ENCODE assay signal across 8 mouse cellular contexts in the genomic region with DNA sequence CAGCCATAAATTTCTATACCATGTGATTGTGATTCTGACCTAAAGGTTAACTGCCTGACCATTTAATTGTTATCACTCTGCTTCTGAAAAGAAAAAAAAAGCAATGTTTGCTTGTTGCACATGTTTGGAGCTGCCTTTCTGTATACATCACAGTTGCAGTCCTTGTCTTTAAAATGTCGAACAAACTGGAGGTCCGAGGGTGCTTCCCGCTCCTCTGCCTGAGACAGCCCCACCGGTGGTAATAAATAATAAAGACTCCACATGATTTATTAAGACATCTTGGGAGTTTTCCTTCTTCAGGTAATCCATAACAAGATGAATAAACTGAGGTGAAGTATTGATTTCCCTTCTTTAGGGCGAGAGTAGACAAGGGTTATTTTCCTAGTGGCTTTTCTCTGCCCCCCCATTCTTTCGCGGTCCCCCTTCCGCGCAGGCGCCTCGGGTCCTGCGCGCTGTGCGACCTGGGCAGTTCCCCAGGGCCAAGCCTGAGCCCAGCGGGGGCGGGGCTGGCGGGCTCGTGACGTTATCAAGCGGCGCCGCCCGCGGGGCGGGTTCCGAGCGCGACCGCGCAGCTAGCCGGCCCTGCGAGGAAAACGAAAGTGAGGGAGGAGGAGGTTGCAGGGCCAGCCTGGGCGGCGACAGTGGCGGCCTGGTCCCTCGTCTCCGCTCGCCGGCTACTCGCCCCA. TPM values are rescaled to one million over a fixed set of nuclear protein-coding genes. Genes with fewer than 3 reads are reported as not detected.
DNase-seq lines count a peak whose midpoint lies in the region; ATAC-seq and TF ChIP-seq lines count a peak whose summit lies in the region.

Gene Cmtr1 (plus strand): TSS at position 520 of the 686 bp plus-strand sequence.

- H3K4me1 ChIP-seq in heart, embryonic 11.5 days (ENCODE audit: control insufficient read depth, insufficient read depth, low read length), result peaks cover 10% of the 10 kb centered on the region
- H3K4me1 ChIP-seq in kidney, embryonic 16.5 days (ENCODE audit: insufficient read depth, low read length), result peaks cover 10% of the 10 kb centered on the region; the same call in 1 of the 2 replicates
- H3K4me1 ChIP-seq in liver, adult 2 months (ENCODE audit: control insufficient read depth, insufficient read depth, low read length), result no peaks in the 10 kb centered on the region; the same call in none of the 2 replicates

- 1% methylated on average over 41 of the region's 41 CpGs for WGBS in heart, embryonic 11.5 days (ENCODE audit: insufficient replicate concordance)
- under 1% methylated on average over 38 of the region's 41 CpGs for WGBS in kidney, embryonic 16.5 days
- WGBS in liver, adult 2 months, result 1% methylated on average over 41 of the region's 41 CpGs

- DNase-seq in B cell, adult 2 months, result peak; percentile 99 to 100
- peak; percentile 97 for DNase-seq in brain, adult 2 months (ENCODE audit: low read depth, low spot score)
- peak; percentile 73 for DNase-seq in liver, adult 2 months (ENCODE audit: extremely low read depth, low read depth, low spot score)
- DNase-seq in splenic B cell, adult 2 months (ENCODE audit: low read depth, low spot score), result peak; percentile 96

- peak; percentile 71 for TF ChIP-seq POLR2A in liver, adult 2 months (IDR thresholded peaks at IDR 0.05; ENCODE audit: extremely low read depth, insufficient read depth, low read length)
- peak; percentile 97 for TF ChIP-seq POLR2A in myocyte (IDR thresholded peaks at IDR 0.05; ENCODE audit: insufficient read length, low read depth)

- no peaks in the 10 kb centered on the region for H3K9me3 ChIP-seq in heart, embryonic 11.5 days (replicated peaks; ENCODE audit: control insufficient read depth, low read length)
- H3K9me3 ChIP-seq in kidney, embryonic 16.5 days (ENCODE audit: low read length), result no peaks in the 10 kb centered on the region

- H3K4me3 ChIP-seq in heart, embryonic 11.5 days (ENCODE audit: low read depth, low read length), result peak within 1 kb of the TSS; percentile 96
- H3K4me3 ChIP-seq in kidney, embryonic 16.5 days (ENCODE audit: low read length), result peak within 1 kb of the TSS; percentile 79
- H3K4me3 ChIP-seq in liver, adult 2 months (ENCODE audit: insufficient read depth, low read depth, low read length), result peak within 1 kb of the TSS; percentile 88
- peak within 1 kb of the TSS; percentile 83 for H3K4me3 ChIP-seq in myocyte

- H3K79me2 ChIP-seq in liver, adult 2 months (ENCODE audit: control insufficient read depth, insufficient read depth, low read length), result peaks cover 16% of the 10 kb centered on the region; the same call in 1 of the 2 replicates
- peaks cover 14% of the 10 kb centered on the region for H3K79me2 ChIP-seq in myocyte (ENCODE audit: control insufficient read depth, insufficient read depth)

- peaks cover 5% of the 10 kb centered on the region; the same call in 1 of the 2 replicates for H3K36me3 ChIP-seq in heart, embryonic 11.5 days (ENCODE audit: control insufficient read depth, insufficient read depth, low read length)
- peaks cover 3% of the 10 kb centered on the region; the same call in 1 of the 2 replicates for H3K36me3 ChIP-seq in kidney, embryonic 16.5 days (ENCODE audit: insufficient read depth, low read length)
- peaks cover 13% of the 10 kb centered on the region for H3K36me3 ChIP-seq in liver, adult 2 months (ENCODE audit: control insufficient read depth, insufficient read depth, low read length)
- H3K36me3 ChIP-seq in myocyte (ENCODE audit: control insufficient read depth, insufficient read depth), result no peaks in the 10 kb centered on the region
- peaks cover 2% of the 10 kb centered on the region for H3K36me3 ChIP-seq in splenic B cell, adult 2 months (ENCODE audit: control insufficient read depth, insufficient read depth, low read length, poor library complexity, severe bottlenecking)

- no peak for TF ChIP-seq CTCF in liver, adult 2 months (IDR thresholded peaks at IDR 0.05; ENCODE audit: low read depth, low read length)

- H3ac ChIP-seq in myocyte (ENCODE audit: control insufficient read depth, insufficient read length), result peak within 1 kb of the TSS; percentile 56

- peak within 1 kb of the TSS; percentile 73 for H3K4me2 ChIP-seq in heart, embryonic 11.5 days
- H3K4me2 ChIP-seq in kidney, embryonic 16.5 days (replicated peaks; ENCODE audit: low read depth, low read length), result peak within 1 kb of the TSS; percentile 70
- H3K4me2 ChIP-seq in myocyte (ENCODE audit: low read depth), result peak within 1 kb of the TSS; percentile 93

- no peaks in the 10 kb centered on the region for H3K27me3 ChIP-seq in heart, embryonic 11.5 days (ENCODE audit: control insufficient read depth, insufficient read depth, low read length)
- no peaks in the 10 kb centered on the region for H3K27me3 ChIP-seq in kidney, embryonic 16.5 days (ENCODE audit: insufficient read depth, low read length)
- H3K27me3 ChIP-seq in liver, adult 2 months (ENCODE audit: control insufficient read depth, insufficient read depth, low read length), result no peaks in the 10 kb centered on the region
- no peaks in the 10 kb centered on the region for H3K27me3 ChIP-seq in myocyte (ENCODE audit: control insufficient read depth, insufficient read depth, insufficient read length)
- H3K27me3 ChIP-seq in splenic B cell, adult 2 months (ENCODE audit: control insufficient read depth, insufficient read depth, low read length, poor library complexity, severe bottlenecking), result no peaks in the 10 kb centered on the region

- ATAC-seq in erythroblast, adult 5-6 weeks (replicated peaks; ENCODE audit: low FRiP score, poor library complexity, severe bottlenecking), result peak; percentile 79
- ATAC-seq in heart, embryonic 11.5 days (replicated peaks; ENCODE audit: insufficient number of reproducible peaks, low FRiP score, low TSS enrichment), result peak; percentile 91
- ATAC-seq in kidney, embryonic 16.5 days (ENCODE audit: low FRiP score, low TSS enrichment), result peak; percentile 99

- peak within 1 kb of the TSS; percentile 95 for H3K9ac ChIP-seq in heart, embryonic 11.5 days (ENCODE audit: low read depth, low read length)
- H3K9ac ChIP-seq in kidney, embryonic 16.5 days (replicated peaks; ENCODE audit: low read length), result peak within 1 kb of the TSS; percentile 86
- H3K9ac ChIP-seq in liver, adult 2 months (ENCODE audit: low read depth, low read length), result peak within 1 kb of the TSS; percentile 95

- H3K27ac ChIP-seq in heart, embryonic 11.5 days (ENCODE audit: low read depth, low read length), result peak within 1 kb of the TSS; percentile 92
- peak within 1 kb of the TSS; percentile 90 for H3K27ac ChIP-seq in kidney, embryonic 16.5 days (ENCODE audit: low read length)
- peak within 1 kb of the TSS; percentile 59 for H3K27ac ChIP-seq in liver, adult 2 months (replicated peaks; ENCODE audit: insufficient read depth, low read depth, low read length)

TF ChIP-seq in myocyte, 11 proteins besides CTCF, POLR2A, EP300 and RAD21:
- TF ChIP-seq REST (IDR thresholded peaks at IDR 0.05; ENCODE audit: insufficient read depth, insufficient read length), result no peak
- peak in 1 of 3 experiments; percentile 25 for TF ChIP-seq MYOD1 (IDR thresholded peaks at IDR 0.05; ENCODE audit: control insufficient read depth in 1 of 3, insufficient read length in 2 of 3, low read depth in 2 of 3)
- peak; percentile 59 for TF ChIP-seq E2F4 (IDR thresholded peaks at IDR 0.05; ENCODE audit: insufficient read depth)
- peak in 1 of 3 experiments; percentile 30 for TF ChIP-seq MYOG (IDR thresholded peaks at IDR 0.05; ENCODE audit: control insufficient read depth in 1 of 3, insufficient read depth in 1 of 3, insufficient read length in 2 of 3, low read depth in 2 of 3)
- peak; percentile 95 for TF ChIP-seq POLR2AphosphoS2 (IDR thresholded peaks at IDR 0.05; ENCODE audit: insufficient read length, low read depth)
- TF ChIP-seq TCF12 (IDR thresholded peaks at IDR 0.05; ENCODE audit: insufficient read depth, poor library complexity, severe bottlenecking), result no peak
TF ChIP-seq in myocyte: peak in this region for 4.

RNA-seq across cellular contexts. Expression of gene Cmtr1, which starts in this region (rescaled TPM):
- total RNA-seq in erythroblast, adult 5-6 weeks (2015; ENCODE audit: low replicate concordance), result 18.4 and 65.6 TPM in 2 replicates
- 239 and 340 TPM in 2 replicates for total RNA-seq in erythroblast, adult 5-6 weeks (2017; ENCODE audit: low replicate concordance)
- polyA plus RNA-seq in heart, embryonic 11.5 days (2014; fragmentation: Nextera tagmentation; extraction: Ambion mirVana), result 99.9 and 101 TPM in 2 replicates
- 116 and 137 TPM in 2 replicates for polyA plus RNA-seq in kidney, embryonic 16.5 days (2015; fragmentation: Nextera tagmentation; extraction: Ambion mirVana)
- total RNA-seq in liver, adult 2 months (2014; rRNA removed), result 25.7 and 27.7 TPM in 2 replicates
- 19.3 and 23.4 TPM in 2 replicates for polyA plus RNA-seq in liver, adult 2 months (2012; rRNA removed)
- 55.7 TPM for polyA plus RNA-seq in myocyte (2012; fragmentation: generic; extraction: Trizol)

Comparison
In these comparisons a context has a peak if more than half of its experiments do, and no peak if none do; other contexts are left out.
1. Peak in every context shown above with its lines: DNase-seq, ATAC-seq, H3K4me3 ChIP-seq and H3K27ac ChIP-seq.